Mouse (Mus musculus): ENCODE measurements around the gene D430019H16Rik. TPM values are rescaled to one million over a fixed set of nuclear protein-coding genes. Genes with fewer than 3 reads are reported as not detected.

Gene D430019H16Rik
- total and polyA plus RNA-seq, 2 experiments = 0.65 to 0.92 TPM

DNA sequence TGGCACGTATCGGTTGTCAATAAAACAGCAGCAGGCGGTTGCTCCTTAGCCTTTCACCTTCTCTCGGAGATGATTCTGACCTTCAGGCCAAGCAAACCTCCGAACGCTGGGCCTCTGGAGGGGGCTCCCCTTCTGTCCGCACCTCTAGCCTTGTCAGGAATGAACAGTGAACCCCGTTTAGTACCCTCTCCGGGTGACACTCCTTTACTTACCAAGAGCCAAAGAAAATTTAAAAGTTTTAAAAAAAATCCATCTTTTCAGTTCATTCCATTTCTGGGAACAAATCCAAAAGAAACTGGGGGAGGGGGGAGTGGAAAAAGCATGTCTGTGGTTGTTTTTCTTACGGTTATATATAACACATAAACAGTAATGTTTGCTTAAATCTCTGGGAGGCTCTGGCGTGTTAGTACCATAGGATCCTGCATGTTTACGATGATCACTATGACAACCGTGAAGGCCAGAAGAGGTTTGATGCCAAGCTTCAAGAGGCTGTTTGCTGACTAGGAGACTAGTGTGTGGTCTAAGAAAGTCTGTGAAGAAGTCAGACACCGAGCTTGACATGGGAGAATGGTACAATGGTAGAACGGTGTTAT is 67.6 kb downstream of the D430019H16Rik start:
- no peak overlapping the region for H3K9ac ChIP-seq (ENCODE audit: low read depth, low read length)
- H3K4me3 ChIP-seq (ENCODE audit: insufficient read depth, low read depth, low read length) = no peak overlapping the region
- H3K4me1 ChIP-seq (ENCODE audit: control insufficient read depth, insufficient read depth, low read length) = no peaks in the 10 kb centered on the region
- DNase-seq (ENCODE audit: extremely low read depth, low read depth, low spot score) = no peak
- TF ChIP-seq CTCF (IDR thresholded peaks at IDR 0.05; ENCODE audit: low read depth, low read length) = no peak
- TF ChIP-seq POLR2A (IDR thresholded peaks at IDR 0.05; ENCODE audit: extremely low read depth, insufficient read depth, low read length) = no peak
- no peaks in the 10 kb centered on the region for H3K27me3 ChIP-seq (ENCODE audit: control insufficient read depth, insufficient read depth, low read length)
- H3K79me2 ChIP-seq (ENCODE audit: control insufficient read depth, insufficient read depth, low read length) = no peaks in the 10 kb centered on the region
- 72% methylated on average over 15 of the region's 15 CpGs for WGBS
- H3K36me3 ChIP-seq (ENCODE audit: control insufficient read depth, insufficient read depth, low read length) = no peaks in the 10 kb centered on the region
- H3K27ac ChIP-seq (replicated peaks; ENCODE audit: insufficient read depth, low read depth, low read length) = no peak overlapping the region

DNA sequence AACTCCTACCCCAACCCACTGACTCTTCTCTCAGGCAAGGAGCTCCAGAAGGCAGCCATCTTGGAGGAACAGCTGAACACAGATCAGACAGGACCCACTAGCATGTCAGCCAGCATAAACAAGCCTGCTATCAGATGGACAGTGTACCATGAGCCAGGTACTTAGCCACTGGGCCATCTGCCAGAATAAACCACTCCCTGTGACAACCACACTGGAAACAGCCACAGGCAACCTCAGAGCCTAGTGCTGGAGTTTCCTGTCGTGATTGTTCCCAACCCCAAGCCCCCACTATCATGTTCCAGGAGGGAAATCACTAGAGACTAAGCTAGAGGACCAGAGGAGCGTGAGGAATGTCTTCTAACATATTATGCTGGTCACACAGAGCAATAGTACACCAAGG is 70.1 kb downstream of the D430019H16Rik start:
- TF ChIP-seq POLR2A (IDR thresholded peaks at IDR 0.05; ENCODE audit: extremely low read depth, insufficient read depth, low read length) (no peak), CTCF (IDR thresholded peaks at IDR 0.05; ENCODE audit: low read depth, low read length) (no peak)
- Histone ChIP-seq H3K4me3 (ENCODE audit: insufficient read depth, low read depth, low read length) (no peak overlapping the region), H3K4me1 (ENCODE audit: control insufficient read depth, insufficient read depth, low read length) (no peaks in the 10 kb centered on the region), H3K27ac (replicated peaks; ENCODE audit: insufficient read depth, low read depth, low read length) (no peak overlapping the region), H3K27me3 (ENCODE audit: control insufficient read depth, insufficient read depth, low read length) (no peaks in the 10 kb centered on the region), H3K79me2 (ENCODE audit: control insufficient read depth, insufficient read depth, low read length) (no peaks in the 10 kb centered on the region), H3K36me3 (ENCODE audit: control insufficient read depth, insufficient read depth, low read length) (no peaks in the 10 kb centered on the region), H3K9ac (ENCODE audit: low read depth, low read length) (no peak overlapping the region)
- no peak for DNase-seq (ENCODE audit: extremely low read depth, low read depth, low spot score)
- 64% methylated on average over 2 of the region's 2 CpGs for WGBS

DNA sequence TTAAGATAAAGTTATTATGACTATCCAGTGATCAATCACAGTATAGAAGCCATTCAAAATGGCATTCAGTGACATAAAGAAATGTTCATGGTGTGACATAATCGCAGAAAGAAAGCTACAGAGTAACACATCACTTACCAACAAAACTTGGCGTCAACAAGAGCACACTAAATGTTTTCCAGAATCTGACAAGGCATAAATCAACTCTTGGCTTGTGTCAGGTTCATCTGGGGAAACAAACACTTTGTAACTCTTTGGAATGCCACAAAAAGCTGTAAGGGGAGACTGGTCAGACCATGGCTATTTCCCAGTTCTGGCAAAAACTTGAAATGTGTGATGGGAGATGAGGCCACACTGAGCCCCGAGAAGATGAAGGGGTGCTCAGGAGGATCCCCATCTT is 72.5 kb downstream of the D430019H16Rik start:
- no peak for DNase-seq (ENCODE audit: extremely low read depth, low read depth, low spot score)
- H3K27ac ChIP-seq (replicated peaks; ENCODE audit: insufficient read depth, low read depth, low read length) = no peak overlapping the region
- H3K4me3 ChIP-seq (ENCODE audit: insufficient read depth, low read depth, low read length) = no peak overlapping the region
- 86% methylated on average over 3 of the region's 3 CpGs for WGBS
- no peaks in the 10 kb centered on the region for H3K27me3 ChIP-seq (ENCODE audit: control insufficient read depth, insufficient read depth, low read length)
- H3K79me2 ChIP-seq (ENCODE audit: control insufficient read depth, insufficient read depth, low read length) = no peaks in the 10 kb centered on the region
- TF ChIP-seq CTCF (IDR thresholded peaks at IDR 0.05; ENCODE audit: low read depth, low read length) = no peak
- TF ChIP-seq POLR2A (IDR thresholded peaks at IDR 0.05; ENCODE audit: extremely low read depth, insufficient read depth, low read length) = no peak
- no peak overlapping the region for H3K9ac ChIP-seq (ENCODE audit: low read depth, low read length)
- H3K36me3 ChIP-seq (ENCODE audit: control insufficient read depth, insufficient read depth, low read length) = no peaks in the 10 kb centered on the region
- no peaks in the 10 kb centered on the region for H3K4me1 ChIP-seq (ENCODE audit: control insufficient read depth, insufficient read depth, low read length)

DNA sequence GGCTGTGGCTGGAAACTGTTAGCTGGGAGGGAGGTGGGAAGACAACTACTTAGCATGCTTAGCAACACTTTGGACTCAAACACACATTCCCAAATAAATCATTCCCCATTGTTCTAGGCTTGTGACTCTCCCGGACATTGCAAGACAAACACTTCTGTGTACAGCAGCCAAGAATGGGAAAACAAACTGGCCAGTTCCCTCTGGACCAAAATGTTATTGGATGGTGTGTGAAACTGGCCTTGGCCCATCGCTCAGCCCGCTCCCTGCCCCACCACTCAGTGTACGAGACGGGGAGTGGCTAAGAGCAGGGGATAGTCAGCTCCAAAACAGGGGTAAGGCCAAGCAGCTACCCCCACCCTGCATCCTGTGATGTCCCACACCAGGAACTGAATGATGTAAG is 73.2 kb downstream of the D430019H16Rik start:
- no peak overlapping the region for H3K27ac ChIP-seq (replicated peaks; ENCODE audit: insufficient read depth, low read depth, low read length)
- H3K79me2 ChIP-seq (ENCODE audit: control insufficient read depth, insufficient read depth, low read length) = no peaks in the 10 kb centered on the region
- no peaks in the 10 kb centered on the region for H3K36me3 ChIP-seq (ENCODE audit: control insufficient read depth, insufficient read depth, low read length)
- no peak overlapping the region for H3K4me3 ChIP-seq (ENCODE audit: insufficient read depth, low read depth, low read length)
- no peak for TF ChIP-seq POLR2A (IDR thresholded peaks at IDR 0.05; ENCODE audit: extremely low read depth, insufficient read depth, low read length)
- TF ChIP-seq CTCF (IDR thresholded peaks at IDR 0.05; ENCODE audit: low read depth, low read length) = no peak
- no peak for DNase-seq (ENCODE audit: extremely low read depth, low read depth, low spot score)
- no peaks in the 10 kb centered on the region for H3K4me1 ChIP-seq (ENCODE audit: control insufficient read depth, insufficient read depth, low read length)
- H3K9ac ChIP-seq (ENCODE audit: low read depth, low read length) = no peak overlapping the region
- no peaks in the 10 kb centered on the region for H3K27me3 ChIP-seq (ENCODE audit: control insufficient read depth, insufficient read depth, low read length)
- WGBS = 50% methylated on average over 5 of the region's 5 CpGs

DNA sequence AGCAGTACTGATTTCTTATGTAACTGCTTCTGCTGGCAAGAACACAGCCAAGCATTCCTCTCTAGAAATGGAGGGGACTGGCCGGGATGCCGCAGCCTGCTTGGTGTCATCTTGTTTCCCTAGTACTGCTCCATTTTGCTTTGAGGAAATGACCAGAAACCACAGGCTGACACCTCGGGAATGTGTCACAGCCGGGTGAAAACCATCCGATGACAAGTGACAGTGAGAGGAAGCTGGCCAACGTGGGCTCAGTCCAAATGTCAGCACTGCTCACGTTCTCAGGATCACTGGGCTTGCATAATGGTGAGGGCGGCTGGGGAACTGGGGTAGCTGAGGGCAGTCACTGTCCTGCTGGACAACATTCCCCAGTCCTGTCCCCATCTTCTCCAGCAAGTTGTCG is 75.9 kb downstream of the D430019H16Rik start:
- WGBS = 57% methylated on average over 9 of the region's 9 CpGs
- Histone ChIP-seq H3K36me3 (ENCODE audit: control insufficient read depth, insufficient read depth, low read length) (no peaks in the 10 kb centered on the region), H3K4me3 (ENCODE audit: insufficient read depth, low read depth, low read length) (no peak overlapping the region), H3K27ac (replicated peaks; ENCODE audit: insufficient read depth, low read depth, low read length) (no peak overlapping the region), H3K79me2 (ENCODE audit: control insufficient read depth, insufficient read depth, low read length) (no peaks in the 10 kb centered on the region), H3K9ac (ENCODE audit: low read depth, low read length) (no peak overlapping the region), H3K27me3 (ENCODE audit: control insufficient read depth, insufficient read depth, low read length) (no peaks in the 10 kb centered on the region), H3K4me1 (ENCODE audit: control insufficient read depth, insufficient read depth, low read length) (no peaks in the 10 kb centered on the region)
- TF ChIP-seq CTCF (IDR thresholded peaks at IDR 0.05; ENCODE audit: low read depth, low read length) (no peak), POLR2A (IDR thresholded peaks at IDR 0.05; ENCODE audit: extremely low read depth, insufficient read depth, low read length) (no peak)
- peak; percentile 38 for DNase-seq (ENCODE audit: extremely low read depth, low read depth, low spot score)

DNA sequence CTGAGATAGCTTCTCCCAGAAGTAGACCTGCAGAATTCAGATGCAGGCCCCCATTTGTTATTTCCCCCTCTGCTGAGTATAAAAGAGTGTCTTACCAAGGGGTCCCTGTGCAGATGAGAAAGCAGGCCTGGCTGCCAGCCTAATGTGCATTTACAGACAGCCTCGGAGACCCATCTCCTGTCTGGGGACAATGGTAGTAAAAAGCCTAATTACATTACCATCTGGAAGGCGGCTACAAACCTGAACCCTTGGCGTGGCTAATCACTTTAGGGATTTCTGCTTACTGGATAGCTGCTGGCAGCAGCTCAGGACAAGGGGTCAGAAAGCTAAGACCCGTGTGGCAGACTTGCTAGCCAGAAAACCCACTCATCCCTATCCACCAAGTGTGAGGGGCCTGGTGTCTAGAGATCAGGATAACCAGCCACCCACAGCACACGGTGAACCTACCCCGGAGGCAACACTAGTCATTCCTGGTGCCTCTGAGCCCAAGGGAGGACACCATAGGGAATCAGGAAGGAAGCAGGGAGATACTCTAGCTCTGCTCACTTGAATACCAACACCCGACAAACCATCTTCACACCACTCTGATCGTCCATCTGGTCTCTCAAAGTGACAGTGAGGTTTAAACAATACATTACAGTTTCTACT is 78.2 kb downstream of the D430019H16Rik start:
- no peak overlapping the region for H3K4me3 ChIP-seq (ENCODE audit: insufficient read depth, low read depth, low read length)
- DNase-seq (ENCODE audit: extremely low read depth, low read depth, low spot score) = no peak
- no peak for TF ChIP-seq POLR2A (IDR thresholded peaks at IDR 0.05; ENCODE audit: extremely low read depth, insufficient read depth, low read length)
- TF ChIP-seq CTCF (IDR thresholded peaks at IDR 0.05; ENCODE audit: low read depth, low read length) = no peak
- H3K27ac ChIP-seq (replicated peaks; ENCODE audit: insufficient read depth, low read depth, low read length) = no peak overlapping the region
- H3K9ac ChIP-seq (ENCODE audit: low read depth, low read length) = no peak overlapping the region
- H3K36me3 ChIP-seq (ENCODE audit: control insufficient read depth, insufficient read depth, low read length) = no peaks in the 10 kb centered on the region
- H3K4me1 ChIP-seq (ENCODE audit: control insufficient read depth, insufficient read depth, low read length) = no peaks in the 10 kb centered on the region
- H3K79me2 ChIP-seq (ENCODE audit: control insufficient read depth, insufficient read depth, low read length) = no peaks in the 10 kb centered on the region
- H3K27me3 ChIP-seq (ENCODE audit: control insufficient read depth, insufficient read depth, low read length) = no peaks in the 10 kb centered on the region
- 75% methylated on average over 8 of the region's 8 CpGs for WGBS

All from liver, adult 2 months (tissue).